Mouse (Mus musculus) liver, embryonic 13.5 days (tissue): ENCODE data around the gene Gtpbp4. TPM values are rescaled to one million over a fixed set of nuclear protein-coding genes. Genes with fewer than 3 reads are reported as not detected.

Source experiments
- ATAC-seq: fragments of 200-750 bp; cut with Nextera tagmentation; 2 replicates; pipeline ENCODE4 v1.8.0; 2017; ENCODE audit warnings: low read depth, mild to moderate bottlenecking, moderate number of reproducible peaks, moderate library complexity
- DNase-seq: peaks from one replicate; pipeline ENCODE4 v3.0.0; 2022
- H3K27ac ChIP-seq: fragments of 300-500 bp; sonication (generic); 2 replicates; pipeline ENCODE4 v1.5.1; 2015; ENCODE audit warnings: moderate library complexity, mild to moderate bottlenecking, inconsistent platforms
- H3K27me3 ChIP-seq: fragments of 300-500 bp; sonication (generic); 2 replicates; pipeline ENCODE4 v1.6.1; 2015; ENCODE audit warnings: mild to moderate bottlenecking, inconsistent platforms
- H3K36me3 ChIP-seq: fragments of 300-500 bp; sonication (generic); 2 replicates; pipeline ENCODE4 v1.6.1; 2015; ENCODE audit warnings: mild to moderate bottlenecking, inconsistent platforms
- H3K4me1 ChIP-seq: fragments of 300-500 bp; sonication (generic); replicated peaks from 2 replicates; pipeline ENCODE4 v1.6.1; 2015; ENCODE audit warnings: inconsistent platforms
- H3K4me2 ChIP-seq: fragments of 300-500 bp; sonication (generic); 2 replicates; pipeline ENCODE4 v1.6.1; 2015; ENCODE audit warnings: inconsistent platforms, mild to moderate bottlenecking, moderate library complexity
- H3K4me3 ChIP-seq: fragments of 300-500 bp; sonication (generic); replicated peaks from 2 replicates; pipeline ENCODE4 v1.5.1; 2015; ENCODE audit warnings: mild to moderate bottlenecking, inconsistent platforms
- H3K9ac ChIP-seq: fragments of 300-500 bp; sonication (generic); 2 replicates; pipeline ENCODE4 v1.6.1; 2015; ENCODE audit warnings: mild to moderate bottlenecking, inconsistent platforms
- H3K9me3 ChIP-seq: fragments of 300-500 bp; sonication (generic); replicated peaks from 2 replicates; pipeline ENCODE4 v1.6.1; 2016; ENCODE audit warnings: inconsistent platforms
- WGBS: fragments of 180-500 bp; shearing (Covaris S2); methylation state at CpG from one replicate; pipeline ENCODE4 v1.1.7; 2015; ENCODE audit not compliant: insufficient replicate concordance; 5-methylcytosine and 5-hydroxymethylcytosine counted together
- polyA plus RNA-seq: library from polyadenylated mRNA; unstranded; fragments of >200 nt; fragmentation: Nextera tagmentation; extraction: Ambion mirVana; gene quantifications from 2 replicates; pipeline ENCODE4 v1.2.1, GENCODE M21; 2015

The Gtpbp4 gene
- 65.5 and 70.4 TPM in 2 replicates for polyA plus RNA-seq

GRCm38 (mm10) chr13:8995990-8996786 is at the start of gene Gtpbp4:
TSS of gene Gtpbp4 (minus strand) at chr13:8996083.
- Histone ChIP-seq H3K4me1 (peaks cover 47% of the 10 kb centered on the region), H3K4me2 (peak within 1 kb of the TSS; percentile 83), H3K27me3 (no peaks in the 10 kb centered on the region), H3K27ac (peak within 1 kb of the TSS; percentile 96), H3K36me3 (peaks cover 13% of the 10 kb centered on the region), H3K9ac (peak within 1 kb of the TSS; percentile 91), H3K4me3 (peak within 1 kb of the TSS; percentile 76), H3K9me3 (no peaks in the 10 kb centered on the region)
- 1% methylated on average over 51 of the region's 51 CpGs for WGBS
- ATAC-seq (peak; percentile 95), DNase-seq (peak; percentile 95)

GRCm38 (mm10) chr13:9044731-9045130 is 48.8 kb upstream of the Gtpbp4 start:
- H3K4me2 ChIP-seq, result no peak overlapping the region
- no peak for DNase-seq
- no peak for ATAC-seq
- H3K27ac ChIP-seq, result no peak overlapping the region
- H3K9ac ChIP-seq, result no peak overlapping the region
- no peaks in the 10 kb centered on the region for H3K4me1 ChIP-seq
- no peaks in the 10 kb centered on the region for H3K27me3 ChIP-seq
- no peaks in the 10 kb centered on the region for H3K36me3 ChIP-seq
- H3K9me3 ChIP-seq, result no peaks in the 10 kb centered on the region
- WGBS, result 94% methylated on average over 1 of the region's 1 CpGs
- H3K4me3 ChIP-seq, result no peak overlapping the region

GRCm38 (mm10) chr13:9043289-9044049 is 47.6 kb upstream of the Gtpbp4 start:
- WGBS, result 17% methylated on average over 3 of the region's 3 CpGs
- DNase-seq (no peak), ATAC-seq (no peak)
- H3K36me3 ChIP-seq, result no peaks in the 10 kb centered on the region
- no peak overlapping the region for H3K4me2 ChIP-seq
- H3K4me3 ChIP-seq, result no peak overlapping the region
- no peak overlapping the region for H3K27ac ChIP-seq
- H3K27me3 ChIP-seq, result no peaks in the 10 kb centered on the region
- H3K9ac ChIP-seq, result no peak overlapping the region
- no peaks in the 10 kb centered on the region for H3K4me1 ChIP-seq
- no peaks in the 10 kb centered on the region for H3K9me3 ChIP-seq

GRCm38 (mm10) chr13:9040626-9041025 is 44.7 kb upstream of the Gtpbp4 start:
- Histone ChIP-seq H3K9me3 (no peaks in the 10 kb centered on the region), H3K27me3 (no peaks in the 10 kb centered on the region), H3K27ac (no peak overlapping the region), H3K4me2 (no peak overlapping the region), H3K4me3 (no peak overlapping the region), H3K9ac (no peak overlapping the region), H3K36me3 (no peaks in the 10 kb centered on the region), H3K4me1 (no peaks in the 10 kb centered on the region)
- ATAC-seq (no peak), DNase-seq (no peak)
- WGBS, result 56% methylated on average over 1 of the region's 1 CpGs

- no peak overlapping the region for H3K27ac ChIP-seq
- H3K9me3 ChIP-seq, result no peaks in the 10 kb centered on the region
- no peak for DNase-seq
- no peak overlapping the region for H3K4me3 ChIP-seq
- H3K4me1 ChIP-seq, result no peaks in the 10 kb centered on the region; the same call in 1 of the 2 replicates
- no peaks in the 10 kb centered on the region for H3K27me3 ChIP-seq
- no peak for ATAC-seq
- no peaks in the 10 kb centered on the region for H3K36me3 ChIP-seq
- H3K9ac ChIP-seq, result no peak overlapping the region
- H3K4me2 ChIP-seq, result no peak overlapping the region
- 77% methylated on average over 8 of the region's 8 CpGs for WGBS
These were observed 36.2 kb upstream of the Gtpbp4 start for GRCm38 (mm10) chr13:9031996-9032661.

- no peak overlapping the region for H3K27ac ChIP-seq
- no peaks in the 10 kb centered on the region for H3K27me3 ChIP-seq
- H3K9ac ChIP-seq, result no peak overlapping the region
- ATAC-seq (no peak), DNase-seq (no peak)
- H3K36me3 ChIP-seq, result no peaks in the 10 kb centered on the region
- H3K4me2 ChIP-seq, result no peak overlapping the region
- no peak overlapping the region for H3K4me3 ChIP-seq
- peaks cover 5% of the 10 kb centered on the region; the same call in 1 of the 2 replicates for H3K4me1 ChIP-seq
- WGBS, result 36% methylated on average over 4 of the region's 4 CpGs
- no peaks in the 10 kb centered on the region for H3K9me3 ChIP-seq
These were observed 34.5 kb upstream of the Gtpbp4 start for GRCm38 (mm10) chr13:9030364-9030763.

- no peaks in the 10 kb centered on the region for H3K36me3 ChIP-seq
- DNase-seq (no peak), ATAC-seq (no peak)
- no peak overlapping the region for H3K27ac ChIP-seq
- no peaks in the 10 kb centered on the region for H3K9me3 ChIP-seq
- 4% methylated on average over 1 of the region's 1 CpGs for WGBS
- peaks cover 19% of the 10 kb centered on the region for H3K4me1 ChIP-seq
- H3K4me3 ChIP-seq, result no peak overlapping the region
- no peaks in the 10 kb centered on the region for H3K27me3 ChIP-seq
- H3K9ac ChIP-seq, result no peak overlapping the region
- H3K4me2 ChIP-seq, result no peak overlapping the region
These were observed 31.4 kb upstream of the Gtpbp4 start for GRCm38 (mm10) chr13:9027251-9027650.

- no peak overlapping the region for H3K9ac ChIP-seq
- DNase-seq (no peak), ATAC-seq (peak; percentile 19; the same call in 1 of the 2 replicates)
- H3K4me2 ChIP-seq, result no peak overlapping the region
- no peaks in the 10 kb centered on the region for H3K27me3 ChIP-seq
- peak overlapping the region; percentile 25; the same call in 1 of the 2 replicates for H3K27ac ChIP-seq
- no peaks in the 10 kb centered on the region for H3K36me3 ChIP-seq
- H3K4me1 ChIP-seq, result peaks cover 58% of the 10 kb centered on the region
- 33% methylated on average over 1 of the region's 1 CpGs for WGBS
- H3K4me3 ChIP-seq, result no peak overlapping the region
- H3K9me3 ChIP-seq, result no peaks in the 10 kb centered on the region
These were observed 26.7 kb upstream of the Gtpbp4 start for GRCm38 (mm10) chr13:9022623-9023022.

GRCm38 (mm10) chr13:9021556-9021955 is 25.7 kb upstream of the Gtpbp4 start:
- Histone ChIP-seq H3K36me3 (no peaks in the 10 kb centered on the region), H3K27ac (peak overlapping the region; percentile 44), H3K4me3 (no peak overlapping the region), H3K9ac (no peak overlapping the region; the same call in 1 of the 2 replicates), H3K27me3 (no peaks in the 10 kb centered on the region), H3K9me3 (no peaks in the 10 kb centered on the region), H3K4me2 (no peak overlapping the region), H3K4me1 (peaks cover 54% of the 10 kb centered on the region)
- DNase-seq, result no peak
- 81% methylated on average over 7 of the region's 7 CpGs for WGBS
- ATAC-seq, result no peak

- Histone ChIP-seq H3K9me3 (no peaks in the 10 kb centered on the region), H3K4me3 (no peak overlapping the region), H3K36me3 (no peaks in the 10 kb centered on the region), H3K27me3 (no peaks in the 10 kb centered on the region), H3K27ac (peak overlapping the region; percentile 83), H3K9ac (no peak overlapping the region), H3K4me1 (peaks cover 69% of the 10 kb centered on the region), H3K4me2 (peak overlapping the region; percentile 39)
- DNase-seq, result no peak
- peak; percentile 21; the same call in 1 of the 2 replicates for ATAC-seq
- 25% methylated on average over 4 of the region's 4 CpGs for WGBS
These were observed 23.8 kb upstream of the Gtpbp4 start for GRCm38 (mm10) chr13:9019713-9020112.

- Histone ChIP-seq H3K4me3 (no peak overlapping the region), H3K9ac (peak overlapping the region; percentile 36; the same call in 1 of the 2 replicates), H3K36me3 (no peaks in the 10 kb centered on the region), H3K9me3 (no peaks in the 10 kb centered on the region), H3K4me2 (peak overlapping the region; percentile 39), H3K4me1 (peaks cover 76% of the 10 kb centered on the region), H3K27ac (peak overlapping the region; percentile 84), H3K27me3 (no peaks in the 10 kb centered on the region)
- no peak for DNase-seq
- WGBS, result 27% methylated on average over 2 of the region's 2 CpGs
- peak; percentile 92 for ATAC-seq
These were observed 23.2 kb upstream of the Gtpbp4 start for GRCm38 (mm10) chr13:9018974-9019587.
